Mouse (Mus musculus): ENCODE measurements around the gene Itih3.

The Itih3 gene

DNA sequence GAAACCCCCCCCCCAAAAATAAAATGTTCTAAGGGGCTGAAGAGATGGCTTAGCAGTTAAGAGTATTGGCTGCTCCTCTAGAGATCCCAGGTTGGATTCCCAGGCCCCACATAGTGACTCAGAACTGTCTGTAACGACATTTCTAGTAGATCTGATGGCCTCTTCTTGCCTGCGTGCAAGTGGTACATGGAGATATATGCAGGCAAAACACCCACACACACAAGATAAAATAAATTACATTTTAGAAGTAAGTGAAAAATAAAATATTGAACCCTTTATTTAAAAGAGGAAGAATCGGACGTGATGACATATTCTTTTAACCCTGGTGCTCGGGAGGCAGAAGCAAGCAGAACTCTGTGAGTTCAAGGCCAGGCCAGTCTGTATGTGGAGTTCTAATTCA is 20.9 kb downstream of the Itih3 start:
- DNase-seq (ENCODE audit: low spot score in 2 of 2), result no peak

DNA sequence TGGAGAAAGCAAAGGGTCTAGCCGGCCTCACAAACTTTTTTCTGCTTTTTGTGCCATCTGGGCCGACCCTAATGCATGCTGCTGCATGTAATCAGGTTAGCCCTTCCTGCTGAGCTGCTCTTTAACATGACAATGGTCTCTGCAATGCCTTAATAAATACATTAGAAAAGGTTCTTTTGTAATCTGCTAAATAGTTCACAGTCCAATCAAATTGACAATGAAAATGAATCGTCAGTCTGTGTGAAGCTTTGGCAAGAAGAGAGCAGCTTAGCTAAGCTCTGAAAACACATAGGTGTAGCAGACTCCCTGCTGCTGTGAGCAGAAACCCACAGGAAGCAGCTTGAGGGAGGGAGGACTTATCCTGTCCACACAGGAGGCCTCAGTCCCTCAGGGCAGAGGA is 23.6 kb downstream of the Itih3 start:
- no peak for DNase-seq (ENCODE audit: low spot score in 2 of 2)

DNA sequence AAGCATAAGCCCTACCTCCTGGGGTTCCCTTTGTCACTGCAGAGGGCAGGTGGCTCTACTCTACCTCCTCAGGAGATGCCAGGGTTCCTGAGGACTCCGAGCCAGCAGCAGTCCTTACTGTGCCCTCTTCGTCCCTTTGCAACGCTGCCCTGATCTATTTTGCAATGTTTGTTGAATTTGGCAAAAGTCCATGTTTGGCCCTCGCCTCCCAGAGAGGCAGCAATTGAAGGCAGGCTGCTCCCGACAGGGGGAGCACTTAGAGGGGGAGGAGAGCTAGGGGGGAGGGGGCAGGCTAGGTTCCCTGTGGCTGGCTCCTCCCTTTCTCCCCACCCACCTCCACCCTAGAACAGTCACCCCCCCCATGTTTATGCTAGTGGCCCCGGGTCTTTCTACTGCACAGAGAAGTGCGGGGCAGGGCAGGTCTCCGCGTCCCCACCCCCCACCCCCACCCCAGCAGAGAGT is 35.3 kb downstream of the Itih3 start:
- peak; percentile 44 to 71 for DNase-seq (ENCODE audit: low spot score in 2 of 2)

DNA sequence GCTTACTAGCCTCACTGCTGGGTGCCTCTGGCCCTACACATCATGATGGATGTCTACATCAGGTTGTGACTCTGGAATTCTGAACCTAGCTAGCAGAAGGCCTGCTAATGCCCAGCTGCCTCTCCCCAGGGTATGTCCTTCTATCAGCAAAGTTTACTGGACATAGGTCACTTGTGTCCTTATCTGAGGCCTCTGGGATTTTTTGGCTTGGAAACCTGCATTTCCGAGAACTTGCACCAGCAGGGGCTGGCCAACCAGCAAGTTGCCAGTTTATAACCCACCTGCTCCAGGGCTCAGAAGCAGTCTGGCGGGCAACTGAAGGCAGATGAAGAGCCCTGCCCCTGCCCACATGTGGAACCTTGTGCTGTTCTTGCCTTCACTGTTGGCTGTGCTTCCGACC is 37.4 kb downstream of the Itih3 start, which contains the start of gene Itih4:
Gene Itih4 (plus strand): TSS at position 273 of the 400 bp plus-strand sequence.
- no peak for DNase-seq (ENCODE audit: low spot score in 2 of 2)

DNA sequence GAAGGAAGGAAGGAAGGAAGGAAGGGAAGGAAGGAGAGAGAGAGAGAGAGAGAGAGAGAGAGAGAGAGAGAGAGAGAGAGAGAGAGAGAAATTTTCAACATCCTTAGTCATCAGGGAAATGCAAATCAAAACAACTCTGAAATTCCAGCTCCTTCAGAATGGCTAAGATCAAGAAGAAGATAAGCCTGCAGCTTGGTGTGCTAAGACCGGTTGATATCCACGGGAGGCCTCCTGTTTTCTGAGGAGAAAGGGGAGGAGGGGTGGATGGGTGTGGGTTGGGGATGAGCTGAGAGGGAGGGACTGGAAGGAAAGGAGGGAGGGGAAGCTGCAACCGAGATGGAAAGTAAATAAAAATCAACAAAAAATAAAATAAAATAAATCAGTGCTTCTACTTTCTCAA is 38.3 kb downstream of the Itih3 start:
- DNase-seq (ENCODE audit: low spot score in 2 of 2), result no peak

DNA sequence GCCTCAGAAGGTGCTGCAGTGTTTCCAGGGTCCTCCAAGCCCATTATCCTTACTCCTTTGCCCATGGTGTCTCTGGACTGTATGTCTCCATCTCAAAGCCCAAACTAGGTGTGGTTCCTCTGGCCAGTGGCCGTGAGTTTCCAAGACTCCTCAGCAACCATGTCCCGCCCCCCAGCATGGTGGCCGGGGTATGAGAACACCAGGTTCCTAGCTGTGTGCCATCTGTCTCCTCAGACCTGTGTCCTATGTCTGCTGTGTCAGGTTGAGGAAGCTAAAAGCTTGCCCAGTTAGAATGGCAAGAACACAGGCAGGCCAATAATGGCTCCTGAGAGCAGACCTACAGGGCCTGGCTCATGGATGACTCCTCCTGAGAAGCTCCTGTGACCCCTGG is 41.8 kb downstream of the Itih3 start:
- DNase-seq (ENCODE audit: low spot score in 2 of 2), result no peak

DNA sequence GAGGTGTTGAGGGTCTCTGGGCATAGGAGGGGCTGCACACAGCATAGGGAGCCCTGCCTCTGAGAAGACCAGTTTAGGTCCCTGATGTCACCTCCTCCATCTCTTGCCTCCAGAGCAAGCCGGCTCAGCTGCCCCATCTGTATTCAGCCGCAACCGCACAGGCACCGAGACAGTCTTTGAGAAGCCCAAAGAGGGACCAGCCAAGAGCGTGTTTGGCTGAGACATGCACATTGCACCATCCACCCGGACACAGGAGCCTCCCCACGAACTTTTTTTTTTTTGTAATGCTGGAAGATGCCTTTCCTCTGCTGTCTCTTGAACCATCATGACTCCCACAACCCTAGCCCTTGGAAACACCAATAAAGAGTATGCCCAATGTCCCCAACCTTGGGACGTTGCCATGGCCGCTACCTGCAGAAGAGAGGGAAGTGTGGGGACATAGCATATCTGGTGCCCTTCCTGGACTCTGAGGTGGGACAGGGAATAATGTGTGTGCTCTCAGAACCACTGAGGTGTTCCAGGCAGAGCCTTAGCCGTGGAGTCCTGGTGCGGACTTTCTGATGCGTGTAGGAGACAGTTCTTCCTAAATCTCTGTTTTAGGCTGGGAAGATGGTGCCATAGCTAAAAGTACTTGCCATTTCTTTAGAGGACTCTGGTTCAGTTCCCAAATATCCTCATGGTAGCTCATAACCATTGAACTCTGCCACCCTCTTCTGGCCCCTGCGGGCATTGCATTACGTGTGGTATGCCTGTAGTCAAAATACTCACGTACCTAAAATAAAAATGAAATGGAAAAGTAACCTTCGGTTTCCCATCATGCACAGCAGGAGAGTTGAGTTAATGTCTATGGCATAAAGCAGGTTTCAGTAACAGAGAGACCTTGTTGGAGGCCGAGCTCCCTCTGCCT is 42.5 kb downstream of the Itih3 start:
- DNase-seq (ENCODE audit: low spot score in 2 of 2), result peak in 1 of 2 experiments; percentile 53

DNA sequence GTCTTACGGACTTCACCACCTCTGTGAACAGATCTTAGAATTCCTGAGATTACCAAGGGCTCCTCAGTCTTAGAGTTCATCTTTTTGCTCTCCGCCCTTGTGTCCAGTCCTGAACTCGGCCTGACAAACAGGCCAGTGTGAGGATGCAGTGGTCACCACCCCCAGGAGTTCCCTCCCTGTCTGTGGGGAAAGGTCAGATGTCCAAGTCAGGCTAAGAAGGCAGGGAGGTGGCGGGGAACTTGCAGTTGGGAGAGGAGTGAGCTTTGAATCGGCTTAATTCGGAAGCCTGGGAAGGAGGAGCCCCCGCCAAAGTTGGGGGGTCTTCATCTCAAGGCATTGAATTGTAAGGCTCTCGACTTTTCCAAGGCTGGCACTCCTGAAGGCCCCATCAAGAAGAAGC is 43.3 kb downstream of the Itih3 start:
- DNase-seq (ENCODE audit: low spot score in 2 of 2), result no peak

DNA sequence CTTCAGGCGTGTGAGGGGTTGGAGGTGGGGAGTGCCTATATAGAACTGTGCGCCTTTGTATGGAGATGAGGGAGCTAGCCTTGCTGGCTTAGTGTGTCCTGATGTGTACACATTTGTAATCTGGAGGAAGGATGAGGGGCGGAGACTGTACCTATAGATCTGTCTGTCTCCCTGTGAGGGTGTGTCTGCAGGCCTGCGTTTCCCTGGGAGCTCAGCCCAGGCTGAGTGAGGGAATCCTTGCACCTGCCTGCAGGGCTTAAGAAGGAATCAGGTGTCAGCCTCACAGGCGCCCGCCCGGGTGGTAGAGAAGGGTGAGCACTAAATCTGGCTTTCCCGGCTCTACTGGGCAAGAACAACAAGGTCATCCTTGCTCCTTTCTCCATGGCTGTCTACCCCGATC is 43.8 kb downstream of the Itih3 start:
- no peak for DNase-seq (ENCODE audit: low spot score in 2 of 2)

DNA sequence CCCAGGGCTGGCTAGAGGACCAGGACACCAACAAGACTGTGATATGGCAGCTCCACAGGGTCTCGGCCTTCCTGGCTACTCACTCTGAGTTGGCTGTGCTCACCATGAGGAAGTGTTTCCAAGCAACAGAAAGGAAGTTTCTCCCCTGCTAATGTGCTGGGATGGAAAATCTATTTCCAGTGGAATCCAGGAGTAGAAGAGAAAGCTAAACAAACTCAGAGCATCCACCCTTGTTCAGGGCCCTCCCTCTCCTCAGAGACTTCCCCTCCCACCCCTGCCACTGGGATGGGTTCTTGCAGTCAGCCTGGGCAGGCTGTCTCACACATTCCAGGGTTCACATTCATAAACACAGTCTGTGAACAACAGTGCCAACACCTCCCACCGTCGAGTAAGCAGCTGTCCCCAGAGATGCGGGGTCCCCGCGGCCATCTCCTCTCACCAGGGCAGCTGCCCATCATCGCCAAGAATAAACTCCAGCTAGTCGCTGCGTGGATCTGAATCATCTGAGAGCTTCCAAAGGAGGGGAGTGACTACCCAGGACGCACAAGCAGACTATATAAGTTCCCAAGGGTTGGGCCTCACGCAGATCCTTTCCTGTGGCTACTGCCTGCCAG is 44.5 kb downstream of the Itih3 start, which contains the start of gene Mustn1:
Gene Mustn1 (plus strand): TSS at position 243 of the 614 bp plus-strand sequence.
- DNase-seq (ENCODE audit: low spot score in 2 of 2), result peak in 1 of 2 experiments; percentile 31

DNA sequence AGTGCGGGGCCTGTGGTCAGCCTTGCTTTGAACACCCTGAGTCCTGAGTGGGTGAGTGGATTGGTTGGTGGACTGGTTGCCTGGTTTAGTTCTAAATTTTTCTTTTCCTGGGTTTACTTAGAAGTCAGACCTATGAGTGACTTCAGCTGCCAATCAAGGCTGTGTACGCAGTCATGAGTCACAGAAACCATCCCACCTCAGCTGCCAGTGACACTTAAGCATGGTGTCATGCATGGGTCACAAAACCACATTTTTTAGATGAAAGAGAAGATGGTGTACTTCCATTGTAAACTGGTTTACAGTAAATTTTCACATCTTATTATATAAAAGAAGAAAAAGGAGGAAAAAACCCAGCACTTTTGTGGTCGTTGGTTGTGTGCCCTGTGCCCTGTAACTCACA is 45.7 kb downstream of the Itih3 start:
- DNase-seq (ENCODE audit: low spot score in 2 of 2), result no peak

DNA sequence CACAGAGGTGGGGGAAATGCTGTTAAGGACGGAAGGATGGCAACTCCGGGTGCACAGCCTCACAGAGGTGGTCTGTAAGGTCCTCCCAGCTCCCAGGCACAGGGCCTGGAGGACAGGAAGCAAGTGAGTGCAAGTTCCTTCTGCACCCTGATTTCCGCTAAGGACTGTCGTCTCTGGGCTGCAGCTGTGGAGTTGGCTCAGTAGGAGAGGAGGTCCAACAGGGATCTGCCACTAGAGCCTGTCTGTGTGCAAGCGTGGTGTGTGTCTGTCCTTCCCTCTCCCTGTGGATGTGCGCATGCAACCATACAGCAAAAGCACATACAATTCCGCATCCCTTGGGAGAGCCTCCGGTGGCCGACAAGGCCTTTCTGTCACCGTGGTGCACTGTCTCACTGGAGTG is 47.1 kb downstream of the Itih3 start:
- no peak for DNase-seq (ENCODE audit: low spot score in 2 of 2)

DNA sequence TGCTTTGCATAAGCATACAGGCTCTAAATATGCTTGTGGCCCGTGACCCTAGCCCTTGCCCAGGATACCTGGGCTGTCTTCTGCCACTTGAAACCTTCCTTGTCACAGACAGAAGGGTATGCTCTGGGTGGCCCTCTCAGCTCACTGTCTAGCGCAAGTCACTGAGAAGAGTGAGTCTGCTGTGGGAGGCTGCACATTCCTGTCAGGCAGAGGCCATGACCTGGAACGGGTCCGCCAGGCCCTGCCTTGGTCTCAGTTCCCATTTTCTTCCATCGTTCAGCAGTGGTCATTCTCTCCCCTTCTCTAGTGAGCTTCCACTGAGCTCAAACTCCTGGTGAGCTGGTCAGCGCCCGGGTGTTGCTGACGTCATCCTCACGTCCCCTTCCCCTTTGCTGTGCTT is 47.6 kb downstream of the Itih3 start:
- no peak for DNase-seq (ENCODE audit: low spot score in 2 of 2)

DNA sequence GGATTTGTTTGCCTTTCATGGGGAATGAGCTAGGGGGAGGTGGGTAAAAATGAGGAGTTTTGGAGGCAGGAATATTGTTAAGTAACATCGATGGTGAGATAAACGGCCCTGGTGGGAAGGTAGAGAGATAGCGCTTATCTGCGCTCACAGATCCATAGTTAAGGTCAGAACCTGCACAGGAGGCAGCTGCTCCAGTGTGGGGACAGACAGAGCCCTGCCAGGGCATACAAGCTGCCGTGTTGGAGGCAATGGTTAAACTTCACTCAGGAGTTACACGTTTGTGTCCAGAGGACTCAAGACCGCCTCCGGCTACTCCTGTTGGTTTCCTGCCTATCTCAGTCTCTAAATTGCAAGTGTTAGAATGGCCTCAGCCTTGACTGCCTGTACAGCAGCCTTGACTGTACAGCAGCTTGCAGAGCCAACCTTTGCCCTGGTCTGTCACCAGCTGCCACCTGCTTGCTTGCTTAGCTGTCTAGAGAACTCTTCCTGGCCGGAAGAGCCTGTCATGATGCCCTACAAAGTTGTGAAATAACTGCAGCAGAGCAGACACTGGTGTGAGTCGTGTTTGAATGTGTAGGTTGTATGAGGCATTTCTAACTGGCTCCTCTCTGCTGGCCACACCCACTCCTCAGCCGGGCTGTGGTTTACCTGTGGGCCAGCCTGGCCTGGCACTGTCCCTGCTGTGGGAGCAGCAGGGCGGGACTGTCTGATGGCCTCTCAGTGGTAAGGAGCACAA is 48.3 kb downstream of the Itih3 start:
- no peak for DNase-seq (ENCODE audit: low spot score in 2 of 2)

DNA sequence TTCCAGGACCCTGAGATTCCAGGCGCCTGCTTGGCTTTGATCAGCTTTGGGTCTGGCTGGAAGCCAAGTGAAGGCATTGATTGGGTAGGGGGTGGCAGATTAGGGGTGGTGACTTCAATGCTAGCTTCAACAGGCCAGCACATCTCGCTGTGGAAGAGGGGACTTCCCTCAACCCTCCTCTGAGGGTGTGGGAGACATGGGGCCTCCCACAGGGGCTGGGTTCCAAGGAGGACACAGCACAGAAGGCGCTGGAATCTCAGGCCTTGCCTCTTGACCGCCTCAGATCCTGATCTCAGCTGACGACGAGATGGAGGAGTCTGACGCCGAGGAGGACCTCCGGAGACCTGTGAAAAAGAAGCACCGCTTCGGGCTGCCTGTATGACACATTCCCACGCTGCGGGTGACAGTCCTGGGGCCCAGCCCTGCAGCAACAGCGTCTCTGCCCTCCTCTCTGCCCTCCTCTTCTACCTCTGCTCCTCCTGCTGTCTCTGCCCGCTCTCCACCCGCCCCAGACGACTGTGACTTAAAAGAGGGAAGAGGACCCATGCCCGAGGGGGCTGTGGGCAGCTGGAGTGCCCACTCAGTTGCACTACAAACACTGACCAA is 49.4 kb downstream of the Itih3 start:
- no peak for DNase-seq (ENCODE audit: low spot score in 2 of 2)

DNA sequence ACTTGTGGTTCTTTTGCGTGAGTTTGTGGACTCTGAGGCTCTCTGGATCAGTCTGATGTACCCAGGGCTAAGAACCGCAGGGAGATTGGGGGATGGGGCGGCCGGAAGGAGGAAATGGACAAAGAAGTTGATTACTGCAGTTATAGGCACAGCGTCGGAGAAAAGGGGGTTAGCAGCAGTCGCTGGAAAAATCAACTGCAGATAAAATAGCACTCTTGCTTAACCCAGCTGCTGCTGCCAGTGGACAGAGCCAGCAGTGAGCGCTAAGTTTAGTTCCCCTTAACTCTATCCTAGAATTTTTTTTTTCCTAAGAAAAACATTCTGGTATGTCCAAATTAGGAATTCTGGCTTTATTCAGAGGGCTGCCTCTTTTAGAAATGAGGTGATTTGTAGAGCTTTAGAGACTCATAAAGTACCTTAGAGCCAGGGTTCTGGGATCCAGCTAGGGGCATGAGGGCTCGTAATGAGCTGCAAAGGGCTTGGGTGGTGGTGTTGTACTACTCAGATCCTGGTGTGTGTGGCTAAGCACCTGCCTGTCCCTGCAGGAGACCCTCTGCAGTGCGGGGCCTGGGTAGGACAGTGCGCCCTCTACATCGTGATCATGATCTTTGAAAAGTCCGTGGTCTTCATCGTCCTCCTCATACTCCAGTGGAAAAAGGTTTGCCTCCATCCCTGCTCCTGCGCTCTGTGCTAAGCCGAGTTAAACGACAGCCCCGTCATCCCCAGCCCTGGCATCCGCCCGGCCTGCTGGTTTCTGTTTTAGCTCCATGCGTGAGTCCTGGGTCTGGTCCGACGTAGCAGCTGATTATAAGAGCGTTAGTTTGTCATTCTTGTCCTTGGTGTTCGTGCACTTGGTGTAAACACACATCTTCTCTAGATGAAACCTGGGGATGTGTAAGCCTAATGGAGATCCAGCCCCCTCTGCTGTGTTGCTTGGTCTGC is 53.1 kb downstream of the Itih3 start:
- no peak for DNase-seq (ENCODE audit: low spot score in 2 of 2)

DNA sequence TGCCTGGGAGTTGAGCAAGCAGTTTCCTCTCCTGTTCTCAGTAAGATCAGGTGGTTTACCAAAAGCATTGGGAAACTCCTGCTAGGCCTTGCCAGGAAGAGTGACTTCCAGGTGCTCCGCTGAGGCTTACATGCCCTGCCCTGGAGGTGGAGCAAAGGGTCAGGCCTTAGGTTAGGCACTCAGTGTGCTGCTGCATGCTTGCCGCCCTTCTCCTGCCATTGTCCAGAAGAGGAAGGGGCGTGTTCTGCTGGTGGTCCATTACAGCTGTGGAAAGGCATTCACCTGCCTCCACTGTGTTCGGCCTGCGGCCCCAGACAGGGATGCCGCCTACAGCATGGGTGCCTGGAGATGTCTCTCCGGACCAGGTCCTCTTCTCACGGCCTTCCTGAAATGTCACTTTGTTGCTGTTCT is 54.2 kb downstream of the Itih3 start:
- DNase-seq (ENCODE audit: low spot score in 2 of 2), result peak in 1 of 2 experiments; percentile 52

DNA sequence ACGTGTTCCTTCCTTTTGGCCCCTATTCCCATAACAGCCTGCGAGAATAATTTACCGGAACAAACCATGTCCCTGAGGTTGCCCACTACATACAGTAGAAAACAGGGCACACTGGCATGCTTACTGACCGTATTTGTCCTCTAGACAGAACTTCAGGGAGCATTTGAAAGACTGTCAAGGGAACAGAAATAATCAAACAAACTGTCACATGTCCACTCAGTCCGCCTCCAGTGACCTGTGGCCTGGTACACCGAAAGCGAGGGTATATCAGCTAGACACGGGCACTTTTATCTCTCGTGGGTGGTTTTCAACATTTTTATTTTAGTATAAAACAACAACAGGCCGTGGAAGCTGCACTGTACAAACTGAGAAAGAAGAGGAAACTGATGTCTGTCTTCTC is 54.7 kb downstream of the Itih3 start:
- no peak for DNase-seq (ENCODE audit: low spot score in 2 of 2)

DNA sequence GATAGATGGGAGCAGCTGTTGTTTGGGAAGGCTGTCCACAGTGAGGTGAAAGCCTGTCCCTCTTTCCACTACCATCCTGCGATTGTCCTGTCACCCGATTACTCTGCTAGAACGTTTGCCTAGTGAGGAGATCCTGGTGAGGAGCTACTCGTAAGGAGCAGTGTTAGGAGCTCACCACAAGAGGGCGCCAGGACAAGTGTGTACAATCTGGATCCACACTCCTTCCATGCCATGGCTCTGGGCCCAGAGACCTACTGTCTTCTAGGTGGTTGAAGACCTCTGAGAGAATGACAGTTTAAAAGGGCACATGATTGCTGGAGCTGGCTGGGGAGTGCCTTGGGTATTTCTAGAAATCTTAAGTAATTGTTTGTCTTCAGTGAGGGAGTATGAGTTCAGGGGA is 56.5 kb downstream of the Itih3 start:
- peak; percentile 47 to 77 for DNase-seq (ENCODE audit: low spot score in 2 of 2)

DNA sequence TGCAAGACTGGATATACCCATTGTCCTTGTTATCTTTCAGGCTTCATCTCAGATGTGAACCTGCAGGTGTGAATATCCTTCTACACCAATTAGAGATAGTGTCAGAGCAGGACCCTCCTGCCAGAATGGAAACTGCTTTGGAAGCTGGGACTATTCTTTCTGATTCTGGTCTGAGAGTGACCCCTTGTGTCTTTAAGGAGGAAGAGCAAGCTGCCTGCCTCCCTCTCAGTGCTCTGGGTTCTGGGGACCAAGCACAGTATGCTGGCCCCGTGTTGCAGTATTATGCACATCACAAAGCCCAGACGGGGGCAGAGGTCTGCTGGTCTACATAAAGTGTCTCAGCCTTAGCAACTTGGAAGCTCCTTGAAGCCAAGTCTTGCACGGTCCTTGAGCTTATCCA is 58.2 kb downstream of the Itih3 start:
- no peak for DNase-seq (ENCODE audit: low spot score in 2 of 2)

DNA sequence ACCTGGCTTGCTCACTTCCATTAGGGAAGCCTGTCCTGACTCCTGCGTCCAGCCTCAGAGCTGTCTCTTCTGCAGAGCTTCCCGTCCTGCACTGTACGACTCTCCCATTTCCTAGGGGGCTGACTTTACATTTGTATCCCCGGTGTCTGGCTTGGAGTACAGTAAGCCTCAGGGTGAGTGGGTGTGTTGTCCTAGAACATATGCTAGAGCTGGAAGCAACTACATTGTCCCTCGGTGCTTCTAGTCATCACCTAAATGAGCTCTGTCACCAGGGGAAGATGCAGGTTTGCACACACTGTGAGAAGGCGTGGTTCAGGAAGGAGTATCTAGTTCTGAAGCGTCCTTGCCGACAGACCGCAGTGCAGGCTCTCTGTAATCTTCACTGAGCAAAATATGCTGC is 61.2 kb downstream of the Itih3 start:
- DNase-seq (ENCODE audit: low spot score in 2 of 2), result no peak

All from urinary bladder, postnatal 36 days (tissue).